8 mouse cellular contexts compared by ENCODE assay signal in the genomic region with DNA sequence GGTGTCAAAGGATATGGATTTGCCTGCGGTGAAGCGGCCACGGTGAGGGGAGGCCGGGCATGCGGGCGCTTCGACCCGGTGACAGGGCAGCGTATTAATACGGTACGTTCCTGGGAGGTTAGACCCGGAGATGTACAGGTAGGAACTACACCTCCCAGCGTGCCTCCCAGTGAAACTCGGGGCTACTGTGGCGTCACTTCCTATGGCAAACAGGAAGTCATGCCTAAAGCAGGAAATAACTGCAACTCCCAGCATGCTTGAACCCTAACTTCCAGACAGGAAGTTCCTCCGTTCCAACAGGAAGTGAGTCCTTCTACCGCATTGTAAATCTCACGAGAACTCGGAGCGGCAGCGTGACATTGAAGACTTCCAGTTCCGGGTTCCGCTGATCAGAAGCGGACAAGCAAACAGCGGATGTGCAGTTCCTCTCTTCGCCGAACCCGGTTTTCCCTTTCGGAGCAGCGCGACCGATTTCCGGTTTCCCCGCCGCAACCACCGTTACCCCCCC.
DNase-seq lines count a peak whose midpoint lies in the region; ATAC-seq lines count a peak whose summit lies in the region.

No protein-coding gene starts in this region.

- no peaks in the 10 kb centered on the region for H3K4me1 ChIP-seq in hindbrain, embryonic 12.5 days

- 0 out of 2 replicates have a peak, but pooled peaks cover 7% of the 10 kb centered on the region for H3K9me3 ChIP-seq in hindbrain, embryonic 12.5 days (replicated peaks)

- H3K4me2 ChIP-seq in hindbrain, embryonic 12.5 days (replicated peaks): peak overlapping the region; percentile 51

- peak overlapping the region; percentile 52 for H3K4me3 ChIP-seq in hindbrain, embryonic 12.5 days

- peaks cover 33% of the 10 kb centered on the region for H3K36me3 ChIP-seq in hindbrain, embryonic 12.5 days

- H3K27ac ChIP-seq in hindbrain, embryonic 12.5 days: peak overlapping the region; percentile 81

- H3K9ac ChIP-seq in hindbrain, embryonic 12.5 days: peak overlapping the region; percentile 24; the same call in 1 of the 2 replicates

- no peaks in the 10 kb centered on the region for H3K27me3 ChIP-seq in hindbrain, embryonic 12.5 days

- 19% methylated on average over 34 of the region's 36 CpGs for WGBS in hindbrain, embryonic 12.5 days

- ATAC-seq in frontal cortex, adult (ENCODE audit: low TSS enrichment): peak; percentile 95
- ATAC-seq in hindbrain, embryonic 12.5 days (ENCODE audit: low FRiP score): peak; percentile 87

- peak; percentile 94 for DNase-seq in Muller cell, postnatal 12 days (ENCODE audit: inconsistent ontology term)
- peak; percentile 99 for DNase-seq in cerebellum, adult 9-10 months
- peak; percentile 91 to 99 for DNase-seq in layer of hippocampus, postnatal 14 days (ENCODE audit: low spot score in 2 of 2)
- DNase-seq in lung, postnatal 14 days: peak; percentile 87
- peak; percentile 97 for DNase-seq in retina, adult 2 months (ENCODE audit: low read depth, low spot score)
- DNase-seq in thymus, postnatal 36 days: peak; percentile 82 to 91

Comparison
In these comparisons a context has a peak if more than half of its experiments do, and no peak if none do; other contexts are left out.
1. Peak in every context shown above with its lines: DNase-seq, ATAC-seq, H3K4me3 ChIP-seq and H3K27ac ChIP-seq.